Mouse (Mus musculus) layer of hippocampus, adult 11-12 months (tissue): Measurements from ENCODE around the gene Kif3b.

Source experiments
- DNase-seq: peaks from one replicate; pipeline ENCODE4 v3.0.0; 2022; ENCODE audit warnings: low spot score

The Kif3b gene

DNA sequence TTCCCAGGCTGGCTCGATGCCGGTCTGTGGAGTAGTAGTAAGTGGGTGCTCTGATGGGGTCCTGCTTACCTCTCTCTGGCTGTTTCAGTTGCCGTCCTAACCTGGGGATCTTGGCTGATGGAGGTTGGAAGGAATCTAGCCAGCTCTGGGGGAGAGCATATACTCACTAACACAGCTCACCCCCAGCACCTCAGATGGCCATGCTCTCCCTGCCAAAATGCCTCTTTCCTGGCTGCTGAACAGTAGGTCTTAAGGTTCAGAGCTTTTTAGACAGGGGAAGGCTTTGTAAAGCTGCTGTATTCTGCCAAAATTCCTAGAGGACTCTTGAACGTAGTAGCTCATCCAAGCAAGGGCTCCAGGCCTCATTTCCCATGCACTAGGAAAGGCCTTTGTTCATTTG is 6.6 kb downstream of the Kif3b start:
- DNase-seq: no peak

DNA sequence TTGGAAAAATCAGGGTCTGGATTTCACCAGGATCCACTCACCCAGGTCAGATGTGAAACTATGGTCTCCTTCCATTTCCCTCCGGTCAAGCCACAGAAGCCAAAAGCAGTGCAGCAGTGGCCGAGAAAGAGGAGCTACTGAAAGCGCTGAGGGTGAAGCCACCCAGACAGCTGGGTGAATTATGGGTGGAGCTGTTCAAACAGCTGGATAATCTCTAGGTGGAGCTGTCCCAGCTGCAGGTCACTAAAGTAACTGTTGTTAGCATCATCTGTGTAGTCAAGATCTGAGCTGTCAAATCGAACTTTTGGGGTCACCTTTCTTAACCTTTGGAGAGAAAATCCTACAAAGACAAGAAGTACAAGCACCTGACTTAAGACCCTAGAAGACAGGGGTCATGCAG is 7.2 kb downstream of the Kif3b start:
- no peak for DNase-seq

DNA sequence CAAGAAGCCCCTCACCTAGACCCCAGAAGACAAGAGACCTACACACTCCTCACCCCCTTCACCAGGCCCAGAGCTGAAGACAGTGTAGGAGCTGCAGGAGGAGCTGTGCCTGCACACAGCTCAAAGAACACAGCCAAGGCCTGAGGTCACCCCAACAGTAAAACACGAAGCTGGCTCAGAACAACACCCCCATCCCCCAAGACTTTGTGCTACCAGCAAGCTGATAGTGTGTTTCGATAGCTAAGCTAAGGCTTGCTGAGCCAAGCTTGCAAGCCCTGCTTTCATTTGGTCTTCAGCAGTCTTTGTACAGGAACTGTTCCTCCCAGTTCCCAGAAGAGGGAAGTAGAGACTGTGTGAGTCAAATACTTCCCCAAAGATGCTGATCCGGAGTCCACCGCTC is 7.7 kb downstream of the Kif3b start:
- peak; percentile 26 for DNase-seq

DNA sequence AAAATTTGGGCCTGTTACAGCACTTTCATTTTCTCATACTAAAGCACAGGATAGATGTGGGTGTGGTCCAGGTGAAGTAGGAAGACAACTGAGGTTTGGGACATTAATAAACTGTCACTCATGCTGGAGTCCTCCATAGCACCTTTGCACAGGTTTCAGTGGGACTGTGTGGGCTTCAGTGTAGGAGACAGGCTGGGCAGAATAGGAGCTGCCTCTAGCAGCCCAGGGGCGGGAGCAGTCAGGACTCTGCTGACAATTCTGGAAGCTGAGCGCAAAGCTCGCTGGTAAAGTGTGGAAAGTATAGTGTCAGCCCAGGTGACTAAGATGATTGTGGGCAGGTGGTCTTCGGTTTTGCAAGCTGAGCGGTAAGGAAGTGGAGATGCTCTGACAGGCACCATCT is 9.9 kb downstream of the Kif3b start:
- no peak for DNase-seq

DNA sequence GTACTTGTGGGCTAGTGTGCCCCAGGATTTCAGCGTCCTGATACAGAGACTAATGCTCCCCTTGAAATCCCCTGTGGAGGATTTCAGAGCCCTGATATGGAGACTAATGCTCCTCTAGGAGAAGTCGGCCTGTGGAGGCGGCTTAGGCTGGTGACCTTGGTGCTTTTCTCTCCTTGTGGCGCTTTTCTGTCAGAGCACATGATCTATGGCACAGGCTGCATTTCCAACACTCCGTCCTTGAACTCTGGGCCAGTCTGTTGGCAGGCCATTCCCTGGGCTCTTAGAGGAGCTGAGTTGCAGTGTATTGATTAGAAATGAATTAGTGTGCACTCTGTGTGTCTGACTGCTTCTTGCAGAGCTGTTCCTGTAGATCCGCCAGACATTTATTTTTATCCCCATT is 14.0 kb downstream of the Kif3b start:
- no peak for DNase-seq

DNA sequence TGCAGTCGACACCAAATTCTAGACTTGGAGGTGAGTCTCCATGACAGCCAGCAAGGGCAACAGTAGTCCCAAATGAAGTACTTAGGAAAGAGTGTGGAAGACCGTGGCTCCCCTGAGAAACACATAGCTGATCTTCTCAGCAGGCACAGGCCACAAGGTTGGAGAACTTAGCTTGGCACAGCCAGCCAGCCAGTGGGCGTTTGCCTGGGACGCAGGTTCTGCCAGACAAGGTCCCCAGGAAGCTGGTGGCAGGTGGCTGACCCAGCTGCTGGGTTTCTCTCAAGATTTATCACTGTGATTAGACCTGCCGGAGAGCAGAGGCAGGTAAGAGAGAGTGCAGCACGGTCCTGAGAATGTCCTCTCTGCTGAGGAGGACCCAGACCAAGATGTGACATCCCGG is 17.4 kb downstream of the Kif3b start:
- no peak for DNase-seq

DNA sequence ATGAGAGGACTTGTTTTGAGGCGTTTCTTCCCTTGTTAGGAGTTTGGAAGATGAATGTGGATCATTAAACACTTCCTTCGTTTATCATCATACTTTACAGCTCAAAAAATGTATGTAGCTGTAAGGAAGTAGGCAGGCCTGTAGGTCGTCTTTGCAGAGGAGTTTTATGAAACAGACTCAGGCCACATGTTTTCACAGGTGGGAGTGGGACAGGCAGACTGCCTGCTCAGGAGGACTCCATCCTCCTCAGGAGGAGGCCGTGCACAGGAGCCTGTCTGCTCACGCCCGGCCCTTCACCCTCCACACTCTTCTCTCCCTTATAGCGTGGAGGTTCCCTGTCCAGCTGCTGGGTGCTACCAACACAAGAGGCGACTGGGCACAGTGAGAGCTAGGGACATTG is 17.9 kb downstream of the Kif3b start:
- DNase-seq: no peak

DNA sequence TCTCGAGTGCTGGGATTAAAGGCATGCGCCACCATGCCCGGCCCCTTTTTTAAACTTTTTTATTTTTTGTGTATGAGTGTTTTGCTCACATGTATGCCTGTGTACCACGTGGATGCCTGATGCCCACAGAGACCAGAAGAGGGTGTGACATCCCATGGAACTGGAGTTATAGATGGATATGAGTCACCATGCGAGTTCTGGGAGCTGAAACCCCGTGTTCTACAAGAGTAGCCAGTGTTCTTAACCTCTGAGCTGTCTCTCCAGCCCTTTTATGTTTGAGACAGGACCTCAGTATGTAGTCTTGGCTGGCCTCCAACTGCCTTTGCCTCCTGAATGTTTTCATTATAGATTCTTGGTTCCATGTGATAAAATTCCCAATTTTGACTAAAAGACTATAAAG is 19.0 kb downstream of the Kif3b start:
- DNase-seq: no peak

DNA sequence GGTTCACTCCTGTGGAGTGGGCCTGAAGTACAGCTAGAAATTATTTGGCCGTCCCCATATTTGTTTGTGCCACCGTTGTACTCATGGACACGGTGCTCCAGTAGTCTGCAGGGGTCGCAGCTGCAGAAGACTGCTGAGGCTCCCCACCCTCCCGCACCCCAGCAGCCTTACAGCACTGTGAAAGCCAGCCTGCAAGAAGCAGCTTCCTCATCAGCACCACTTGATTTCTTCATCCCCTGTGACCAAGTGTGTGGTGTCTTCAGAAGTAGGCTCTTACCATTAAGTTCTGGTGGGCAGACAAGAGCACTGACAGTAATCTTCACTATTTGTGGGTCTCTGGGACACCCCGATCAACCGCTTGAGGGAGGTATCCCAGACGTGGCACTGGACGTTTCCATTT is 21.7 kb downstream of the Kif3b start:
- no peak for DNase-seq

DNA sequence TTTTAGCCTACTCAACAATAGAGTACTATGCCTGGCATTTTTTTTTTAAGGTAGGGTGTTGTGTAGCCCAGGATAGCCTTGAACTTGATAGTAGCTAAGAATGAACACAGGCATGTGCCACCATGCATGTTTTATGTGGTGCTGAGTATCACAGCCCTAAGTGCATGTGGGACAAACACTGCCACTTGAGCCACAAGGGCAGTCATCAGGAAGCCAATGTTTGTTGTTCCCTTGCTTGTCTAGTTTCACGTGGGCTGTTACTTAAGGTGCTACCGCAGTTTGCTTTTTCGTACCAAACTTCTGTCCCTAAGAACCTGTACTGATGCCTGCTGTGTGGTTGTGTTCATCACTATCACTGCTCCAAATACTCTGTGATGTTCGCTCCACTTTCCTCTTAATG is 27.2 kb downstream of the Kif3b start:
- DNase-seq: no peak

DNA sequence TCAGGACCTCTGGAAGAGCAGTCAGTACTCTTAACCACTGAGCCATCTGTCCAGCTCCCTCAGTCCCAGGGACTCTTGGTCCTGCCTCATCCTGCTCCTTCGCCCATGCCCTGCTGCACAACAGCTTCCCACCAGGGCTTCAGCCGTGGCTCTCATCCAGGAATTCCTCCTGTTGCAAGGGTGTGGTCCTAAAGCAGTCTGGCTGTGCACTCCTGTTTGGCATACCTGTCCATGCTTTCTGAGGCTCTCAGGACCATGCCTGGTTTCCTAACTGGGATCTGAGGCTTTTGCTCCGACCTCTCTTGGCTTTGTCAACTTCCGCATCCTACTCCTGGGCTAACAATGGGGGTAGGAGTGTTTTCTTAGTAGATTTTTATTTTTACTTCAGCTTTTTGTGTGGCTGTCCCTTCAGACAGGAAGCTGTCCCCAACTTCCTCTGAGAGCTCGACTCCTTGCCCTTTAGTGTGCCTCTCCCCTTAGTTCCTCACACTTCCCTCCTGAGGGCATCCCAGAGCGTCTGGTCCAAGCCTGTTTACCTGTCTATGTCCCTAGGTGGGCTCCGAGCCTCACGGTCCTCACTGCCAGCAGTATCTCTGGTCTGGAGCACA is 27.9 kb downstream of the Kif3b start:
- no peak for DNase-seq

DNA sequence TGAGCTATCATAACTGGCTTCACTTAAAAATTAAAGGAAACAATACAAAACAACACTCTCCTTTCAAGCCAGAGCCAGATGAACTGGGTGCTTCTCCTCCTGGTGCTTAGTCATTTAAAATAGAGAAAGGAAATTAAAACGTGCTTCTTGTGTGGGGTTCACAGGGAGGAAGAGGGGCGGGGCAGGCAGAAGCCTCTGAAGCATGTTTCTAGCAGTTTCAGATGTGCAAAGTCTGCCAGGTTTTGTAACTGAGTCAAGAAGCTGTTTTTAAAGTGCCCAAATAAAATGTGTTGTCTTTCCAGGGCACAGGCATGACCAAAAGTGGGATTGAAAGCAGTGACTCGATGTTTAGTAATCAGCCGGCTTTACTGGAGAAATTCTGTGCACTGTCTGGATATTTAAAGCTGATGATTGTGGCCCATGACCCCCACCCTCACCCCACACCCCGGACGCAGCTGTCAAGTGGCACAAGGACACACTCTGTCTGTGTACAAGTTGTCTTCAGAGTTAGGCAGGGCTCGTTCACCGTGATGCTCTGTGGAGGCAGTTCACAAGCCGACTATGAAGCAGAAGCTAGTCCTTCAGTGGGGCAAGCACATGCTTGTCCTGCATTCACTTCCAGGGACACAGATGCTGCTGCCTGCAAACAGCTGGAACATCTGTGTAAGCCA is 34.6 kb downstream of the Kif3b start:
- no peak for DNase-seq

DNA sequence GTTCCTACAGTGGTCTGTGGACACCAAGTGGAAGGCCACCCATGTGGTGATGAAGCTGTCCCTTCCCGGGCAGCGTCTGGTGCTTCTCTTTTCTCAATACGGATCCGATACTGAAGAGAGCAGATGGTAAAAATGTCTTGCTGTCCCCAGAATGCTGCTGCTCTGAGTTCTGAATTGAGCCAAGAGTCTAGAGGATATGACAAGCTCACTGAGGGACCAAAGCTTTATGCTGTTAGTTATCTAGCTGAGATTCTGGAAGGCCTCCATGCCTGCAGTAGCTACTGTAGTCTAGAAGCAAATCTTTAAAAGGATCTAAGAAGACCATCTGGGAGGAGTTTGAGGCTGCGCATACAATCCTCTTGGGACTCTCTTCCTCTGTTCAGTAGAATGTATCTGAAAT is 41.1 kb downstream of the Kif3b start:
- DNase-seq: no peak

DNA sequence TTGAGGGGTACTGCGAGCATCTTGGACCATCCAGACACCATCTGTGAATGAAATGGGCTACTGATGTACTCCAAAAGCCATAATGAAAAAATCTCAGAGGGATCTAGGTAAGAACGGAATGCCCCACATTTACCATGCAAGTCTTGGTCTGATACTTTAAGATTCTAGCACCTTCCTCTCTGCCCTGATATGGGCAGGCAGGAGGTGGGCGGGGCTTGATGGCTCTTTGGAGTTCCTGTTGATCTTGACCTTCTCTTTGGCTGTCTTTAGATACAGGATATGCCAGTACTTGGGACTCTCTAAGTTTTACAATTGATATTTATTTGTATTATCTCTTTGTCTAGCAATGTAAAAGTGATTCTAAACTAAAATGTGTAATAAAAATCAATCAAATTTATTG is 41.8 kb downstream of the Kif3b start:
- no peak for DNase-seq

DNA sequence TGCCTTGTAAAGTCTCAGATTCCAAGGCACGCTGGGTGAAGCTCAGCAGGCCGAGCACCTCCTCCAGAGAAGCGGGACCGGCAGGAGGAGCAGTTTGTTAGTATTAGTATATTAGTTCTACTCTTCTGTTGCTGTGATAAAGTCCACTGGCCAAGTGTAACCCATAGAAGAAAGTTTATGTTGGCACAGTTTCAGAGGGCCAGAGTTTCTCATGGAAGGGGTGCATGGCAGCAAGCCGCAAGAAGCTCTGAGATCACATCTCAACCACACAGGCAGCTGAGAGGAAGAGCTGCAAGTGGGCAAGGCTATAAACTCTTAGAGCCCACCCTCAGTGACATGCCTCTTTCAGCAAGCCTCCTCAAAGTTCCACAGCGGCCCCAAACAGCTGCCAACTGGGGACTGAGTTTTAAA is 42.6 kb downstream of the Kif3b start:
- no peak for DNase-seq

DNA sequence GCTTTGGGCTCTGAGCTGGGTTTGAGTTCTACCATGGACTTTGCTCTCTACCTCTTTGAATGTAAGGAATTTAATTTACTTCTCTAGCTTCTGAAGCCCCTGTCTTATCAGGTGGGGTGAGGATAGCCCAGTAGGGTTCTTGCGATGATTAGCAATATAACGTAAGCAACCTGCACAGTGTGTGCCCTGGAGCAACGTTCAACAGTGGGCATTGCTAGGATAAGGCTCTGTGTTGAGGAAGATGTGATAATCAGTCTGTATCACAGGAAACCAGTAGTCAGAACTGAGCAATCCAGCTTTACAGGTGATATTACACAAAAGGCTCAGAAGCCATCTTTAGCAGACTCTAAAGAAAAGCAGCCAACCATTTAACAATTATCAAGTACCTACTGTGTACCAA is 43.1 kb downstream of the Kif3b start:
- no peak for DNase-seq

DNA sequence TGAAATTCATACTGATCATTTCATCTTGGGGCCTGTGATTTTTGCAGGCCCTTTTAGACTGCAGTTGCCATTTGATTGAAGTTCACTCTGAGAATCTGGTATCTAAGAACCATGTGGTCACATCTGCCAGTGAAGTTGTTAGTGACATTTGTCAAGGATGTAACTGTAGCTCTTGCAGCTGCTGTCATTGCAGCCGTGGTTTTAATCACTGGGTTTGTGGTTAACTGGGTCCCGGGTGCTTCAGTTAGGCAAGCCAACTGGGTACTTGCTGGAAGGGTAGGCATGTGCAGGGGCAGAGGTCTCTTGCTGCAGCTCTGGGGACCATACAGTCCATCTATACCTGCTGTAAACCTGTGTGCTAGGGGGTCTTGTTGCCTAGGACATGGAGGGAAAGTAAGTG is 44.9 kb downstream of the Kif3b start:
- DNase-seq: no peak

DNA sequence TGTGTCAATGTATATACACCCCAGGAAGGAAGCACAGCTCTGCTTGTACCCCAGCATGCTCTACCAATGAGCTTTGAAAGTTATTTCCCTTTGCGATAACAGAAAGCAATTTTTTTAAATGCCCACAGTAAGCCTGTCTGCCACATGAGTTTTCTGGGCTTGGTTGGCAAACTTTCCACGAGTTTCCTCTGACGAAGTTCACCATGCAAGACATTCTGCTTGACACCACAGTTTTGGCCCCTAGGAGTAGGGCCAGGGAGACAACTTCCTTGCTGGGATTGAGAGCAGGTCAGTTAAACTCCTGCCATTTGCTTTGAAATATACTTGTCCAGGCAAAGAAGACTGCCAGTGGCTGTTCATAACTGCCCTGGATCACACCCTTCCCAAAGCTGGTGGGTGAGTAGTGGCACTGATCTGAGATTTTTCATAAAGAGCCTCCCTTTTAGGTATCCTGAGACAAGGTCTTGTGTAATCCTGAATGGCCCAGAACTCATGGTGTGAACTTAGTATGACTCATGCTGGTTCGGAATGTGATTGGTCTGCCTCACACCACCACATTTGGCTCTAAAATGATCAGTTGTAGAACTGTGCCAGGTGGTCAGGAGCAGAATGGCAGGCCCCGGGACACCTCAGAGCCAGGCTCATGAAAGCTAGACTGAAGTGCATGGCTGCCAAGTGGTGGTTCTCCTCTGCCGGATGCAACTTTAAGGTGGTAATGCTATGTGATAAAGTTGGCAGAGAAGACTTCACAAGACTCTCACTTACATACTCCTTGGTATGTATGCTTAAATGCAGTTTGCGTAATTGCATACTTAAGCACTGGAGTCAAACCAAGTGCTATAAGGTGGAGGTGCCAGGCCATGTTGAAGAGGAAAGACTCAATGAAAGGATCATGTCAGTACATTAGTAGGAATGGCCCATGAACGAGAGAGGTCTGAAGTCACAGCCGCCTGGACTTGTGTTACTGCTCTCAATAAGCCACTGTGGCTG is 47.4 kb downstream of the Kif3b start:
- DNase-seq: no peak

DNA sequence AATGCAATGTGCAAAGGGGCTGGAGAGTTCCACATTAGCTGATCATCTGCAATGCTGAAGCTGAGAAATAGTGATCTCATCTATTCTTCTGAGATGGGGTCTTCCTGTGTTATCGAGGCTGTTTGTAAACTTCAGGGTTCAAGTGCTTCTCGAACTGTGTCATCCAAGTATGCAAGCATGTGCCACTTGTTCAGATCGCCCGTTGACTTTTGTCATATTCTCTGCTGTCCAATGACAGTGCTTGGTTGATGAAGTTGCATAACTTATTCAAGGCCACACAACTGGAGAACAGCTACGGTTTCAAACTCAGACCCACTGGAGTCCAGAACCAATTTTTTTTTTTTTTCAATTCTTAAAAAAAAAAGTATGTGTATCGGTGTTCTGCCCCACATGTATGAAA is 51.0 kb downstream of the Kif3b start:
- no peak for DNase-seq

DNA sequence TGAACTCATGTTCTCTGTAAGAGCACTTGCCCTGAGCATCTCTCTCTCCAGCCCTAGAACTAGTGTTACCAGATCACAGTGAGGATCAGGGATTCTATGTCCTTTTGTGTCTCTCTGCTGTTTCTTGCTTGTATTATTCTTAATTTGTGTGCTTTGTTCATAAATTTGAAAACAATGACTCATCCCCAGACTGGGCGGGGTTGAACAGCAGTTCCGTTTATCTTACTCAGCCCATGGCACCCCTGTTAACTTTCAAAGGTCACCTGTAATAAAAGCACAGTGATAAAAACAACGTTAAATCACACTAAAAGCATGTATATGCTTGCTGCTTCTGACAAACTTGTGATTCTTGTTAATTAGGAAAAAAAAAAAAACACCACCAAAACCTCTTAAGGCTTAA is 51.4 kb downstream of the Kif3b start:
- no peak for DNase-seq

DNA sequence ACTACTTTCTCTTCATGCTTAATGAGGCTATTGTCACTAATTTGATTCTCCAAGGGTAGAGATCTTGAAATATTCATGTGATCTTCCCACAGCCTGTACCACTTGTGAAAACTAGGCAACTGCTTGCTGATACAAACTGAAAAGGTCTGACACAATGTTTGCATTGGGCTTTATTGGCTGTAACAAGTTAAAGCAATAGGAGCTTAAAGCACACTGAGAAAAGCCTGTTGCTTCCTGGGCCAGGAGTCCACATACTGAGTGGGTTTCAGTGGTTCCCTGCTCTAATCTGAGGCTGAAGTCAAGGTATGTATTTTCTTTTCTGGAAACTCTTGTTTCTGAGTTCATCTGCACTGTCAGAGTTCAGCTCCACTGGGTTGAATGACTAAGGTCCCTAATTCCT is 52.0 kb downstream of the Kif3b start:
- DNase-seq: no peak

DNA sequence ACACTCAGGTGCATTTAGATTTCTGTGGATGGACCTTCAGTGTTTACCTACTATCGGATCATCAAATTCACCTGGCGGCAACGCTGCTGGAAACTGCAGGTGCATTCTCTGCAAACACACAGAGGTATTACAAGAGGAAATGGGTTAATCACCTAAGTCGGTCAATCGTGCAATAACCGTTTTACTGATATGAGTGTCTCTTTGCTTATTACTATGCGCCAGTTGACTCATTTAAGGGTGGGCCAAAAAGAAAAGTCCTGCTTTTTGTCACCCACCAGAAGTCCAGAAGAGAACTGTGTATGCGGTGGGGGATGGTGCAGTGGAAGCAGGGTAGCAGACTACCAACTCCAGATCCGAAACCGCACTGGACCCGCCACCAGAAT is 53.8 kb downstream of the Kif3b start:
- peak; percentile 28 for DNase-seq
